8 mouse cellular contexts compared by ENCODE assay signal in genomic region chr8:92363217-92364147, GRCm38 (mm10). TPM values are rescaled to one million over a fixed set of nuclear protein-coding genes. Genes with fewer than 3 reads are reported as not detected.
DNase-seq lines count a peak whose midpoint lies in the region; ATAC-seq lines count a peak whose summit lies in the region.

No protein-coding gene starts in this region.

- H3K9me3 ChIP-seq in kidney, embryonic 14.5 days (ENCODE audit: control insufficient read depth, low read length), result no peaks in the 10 kb centered on the region
- H3K9me3 ChIP-seq in neural tube, embryonic 12.5 days, result no peaks in the 10 kb centered on the region

- H3K27me3 ChIP-seq in kidney, embryonic 14.5 days (ENCODE audit: control insufficient read depth, insufficient read depth, low read length), result peaks cover 86% of the 10 kb centered on the region
- peaks cover 46% of the 10 kb centered on the region for H3K27me3 ChIP-seq in neural tube, embryonic 12.5 days (replicated peaks)

- no peak overlapping the region for H3K27ac ChIP-seq in kidney, embryonic 14.5 days (ENCODE audit: low read depth, low read length)
- H3K27ac ChIP-seq in neural tube, embryonic 12.5 days, result peak overlapping the region; percentile 50; the same call in 1 of the 2 replicates

- WGBS in kidney, embryonic 14.5 days, result 3% methylated on average over 45 of the region's 45 CpGs
- 1% methylated on average over 45 of the region's 45 CpGs for WGBS in neural tube, embryonic 12.5 days

- 0 out of 2 replicates have a peak overlapping the region, but pooled peaks have one; percentile 4 for H3K4me3 ChIP-seq in kidney, embryonic 14.5 days (ENCODE audit: low read length)
- peak overlapping the region; percentile 30 for H3K4me3 ChIP-seq in neural tube, embryonic 12.5 days

- ATAC-seq in kidney, embryonic 14.5 days (ENCODE audit: low FRiP score, low TSS enrichment), result no peak
- ATAC-seq in neural tube, embryonic 12.5 days (ENCODE audit: low FRiP score, low read depth), result no peak

- no peaks in the 10 kb centered on the region for H3K36me3 ChIP-seq in kidney, embryonic 14.5 days (ENCODE audit: control insufficient read depth, insufficient read depth, low read length)
- peaks cover 6% of the 10 kb centered on the region for H3K36me3 ChIP-seq in neural tube, embryonic 12.5 days

- peak; percentile 6 for DNase-seq in adrenal gland, adult 2 months
- DNase-seq in adrenal gland, postnatal 14 days, result no peak
- DNase-seq in right cerebral cortex, adult 2 months (ENCODE audit: low spot score in 2 of 2), result peak; percentile 6 to 13
- DNase-seq in right cerebral cortex, postnatal 10 days (ENCODE audit: low spot score in 2 of 2), result no peak
- DNase-seq in frontal cortex, adult 2 months (ENCODE audit: extremely low spot score in 1 of 2, low spot score in 1 of 2), result no peak
- DNase-seq in urinary bladder, adult 2 months (ENCODE audit: low spot score), result no peak

- H3K9ac ChIP-seq in kidney, embryonic 14.5 days (ENCODE audit: low read depth, low read length), result no peak overlapping the region
- H3K9ac ChIP-seq in neural tube, embryonic 12.5 days, result peak overlapping the region; percentile 51

- no peak overlapping the region; the same call in 1 of the 2 replicates for H3K4me2 ChIP-seq in kidney, embryonic 14.5 days (replicated peaks; ENCODE audit: low read depth, low read length)
- peak overlapping the region; percentile 62 for H3K4me2 ChIP-seq in neural tube, embryonic 12.5 days (replicated peaks)

- peaks cover 26% of the 10 kb centered on the region; the same call in 1 of the 2 replicates for H3K4me1 ChIP-seq in kidney, embryonic 14.5 days (ENCODE audit: control insufficient read depth, insufficient read depth, low read length)
- H3K4me1 ChIP-seq in neural tube, embryonic 12.5 days, result peaks cover 66% of the 10 kb centered on the region

RNA-seq across cellular contexts. Expression of gene Irx5, which starts 6.1 kb away (rescaled TPM):
- total RNA-seq in adrenal gland, adult 2 months (2021), result 1 to 10 TPM; 2.6 to 3.1 TPM
- 7.5 and 10.8 TPM in 2 replicates for polyA plus RNA-seq in adrenal gland, adult 2 months (2012; rRNA removed)
- total RNA-seq in adrenal gland, postnatal 14 days (2021), result 1.5 and 1.7 TPM in 2 replicates
- 2.1 and 2.7 TPM in 2 replicates for polyA plus RNA-seq in kidney, embryonic 14.5 days (2014; fragmentation: Nextera tagmentation; extraction: Ambion mirVana)
- 18.7 and 21.0 TPM in 2 replicates for polyA plus RNA-seq in neural tube, embryonic 12.5 days (2016; fragmentation: Nextera tagmentation; extraction: Ambion mirVana)
- 0.04 and 0.06 TPM in 2 replicates for polyA plus RNA-seq in frontal cortex, adult 2 months (2012; rRNA removed)
- 0.14 and 0.19 TPM in 2 replicates for polyA plus RNA-seq in urinary bladder, adult 2 months (2012; rRNA removed)

Comparison
In these comparisons a context has a peak if more than half of its experiments do, and no peak if none do; other contexts are left out.
1. DNase-seq: peak in adrenal gland, adult 2 months (single experiment) and right cerebral cortex, adult 2 months (2 of 2); none in adrenal gland, postnatal 14 days (single experiment), right cerebral cortex, postnatal 10 days (0 of 2), frontal cortex, adult 2 months (0 of 2) and urinary bladder, adult 2 months (single experiment).